Mouse (Mus musculus) bone marrow macrophage, adult 2 months (primary cell): ENCODE data around the gene Vip.

Source experiments
- CTCF ChIP-seq: IDR thresholded peaks from 2 replicates; pipeline ENCODE4 v1.5.1; 2012; ENCODE audit warnings: low read depth, mild to moderate bottlenecking, low read length, moderate library complexity
- POLR2A ChIP-seq: IDR thresholded peaks from 2 replicates; pipeline ENCODE4 v1.6.1; 2012; ENCODE audit warnings: mild to moderate bottlenecking, low read depth, low read length, borderline replicate concordance

DNA sequence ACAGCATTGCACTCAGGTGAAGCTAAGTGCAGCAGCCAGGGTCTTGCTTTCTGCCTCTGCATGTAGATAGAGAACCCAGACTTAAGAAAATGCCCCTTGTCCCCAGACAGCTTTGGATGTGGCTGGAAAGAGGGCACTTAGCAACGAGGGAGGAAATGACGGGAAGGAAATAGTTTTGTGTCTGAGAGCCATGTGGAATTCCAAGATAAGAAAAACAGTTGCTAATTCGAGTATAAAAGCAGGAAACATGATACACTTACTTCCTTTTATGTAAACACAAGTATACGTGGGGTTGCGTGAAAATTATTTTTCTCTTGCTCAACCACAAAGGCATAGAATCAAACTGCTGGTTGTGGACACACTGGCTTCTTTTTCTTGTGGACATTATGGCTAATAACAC is 45.6 kb upstream of the Vip start, which contains the start of gene Myct1:
- no peak for TF ChIP-seq CTCF
- TF ChIP-seq POLR2A, result no peak
